Mouse (Mus musculus): Measurements from ENCODE around the gene Pacs2. TPM values are rescaled to one million over a fixed set of nuclear protein-coding genes. Genes with fewer than 3 reads are reported as not detected.
A peak's percentile ranks its signal among the peaks of the same experiment; 100 is the strongest.

Pacs2 gene
- total RNA-seq, 2 experiments from 2014 or later, result 10.0 to 16.8 TPM

- no peak for ATAC-seq (replicated peaks; ENCODE audit: poor library complexity)
Observed at GRCm38 (mm10) chr12:113114141-113114540, 99.8 kb downstream of the Pacs2 start.

GRCm38 (mm10) chr12:113114856-113115538 is 100.7 kb downstream of the Pacs2 start:
- ATAC-seq (replicated peaks; ENCODE audit: poor library complexity), result no peak

- ATAC-seq (replicated peaks; ENCODE audit: poor library complexity), result peak; percentile 92
Observed at GRCm38 (mm10) chr12:113119516-113120410, 105.5 kb downstream of the Pacs2 start.

Other genes starting within 250 kb of the Pacs2 start
- gene Ahnak2, start 211.9 kb upstream of the Pacs2 start, total RNA-seq (2015), result not detected in 2 replicates
- not detected in 2 replicates for gene Ahnak2, start 211.9 kb upstream of the Pacs2 start, total RNA-seq (2017)
- 0.39 and 0.52 TPM in 2 replicates for gene Clba1, start 205.6 kb upstream of the Pacs2 start, total RNA-seq (2015)
- gene Clba1, start 205.6 kb upstream of the Pacs2 start, total RNA-seq (2017), result 0.87 and 1.0 TPM in 2 replicates
- 64.3 and 68.9 TPM in 2 replicates for gene Cdca4, start 185.1 kb upstream of the Pacs2 start, total RNA-seq (2015)
- 56.8 and 63.6 TPM in 2 replicates for gene Cdca4, start 185.1 kb upstream of the Pacs2 start, total RNA-seq (2017)
- 11.4 and 14.1 TPM in 2 replicates for gene Gpr132, start 146.3 kb upstream of the Pacs2 start, total RNA-seq (2015)
- gene Gpr132, start 146.3 kb upstream of the Pacs2 start, total RNA-seq (2017), result 5.7 and 6.1 TPM in 2 replicates
- 0.64 and 0.78 TPM in 2 replicates for gene Jag2, start 84.7 kb upstream of the Pacs2 start, total RNA-seq (2015)
- 2.4 and 4.5 TPM in 2 replicates for gene Jag2, start 84.7 kb upstream of the Pacs2 start, total RNA-seq (2017)
- gene Nudt14, start 72.4 kb upstream of the Pacs2 start, total RNA-seq (2015), result 12.6 and 13.4 TPM in 2 replicates
- 14.8 TPM in 2 replicates for gene Nudt14, start 72.4 kb upstream of the Pacs2 start, total RNA-seq (2017)
- 7.7 and 9.5 TPM in 2 replicates for gene Btbd6, start 38.0 kb upstream of the Pacs2 start, total RNA-seq (2015)
- gene Btbd6, start 38.0 kb upstream of the Pacs2 start, total RNA-seq (2017), result 5.2 and 6.4 TPM in 2 replicates
- 24.0 and 29.3 TPM in 2 replicates for gene Brf1, start 13.8 kb upstream of the Pacs2 start, total RNA-seq (2015)
- gene Brf1, start 13.8 kb upstream of the Pacs2 start, total RNA-seq (2017), result 27.2 and 39.0 TPM in 2 replicates
- 0.27 TPM in 1 of 2 replicates, not detected in the other for gene Tex22, start 60.0 kb downstream of the Pacs2 start, total RNA-seq (2015)
- 0.17 TPM in 1 of 2 replicates, not detected in the other for gene Tex22, start 60.0 kb downstream of the Pacs2 start, total RNA-seq (2017)
- gene Mta1, start 83.8 kb downstream of the Pacs2 start, total RNA-seq (2015), result 61.2 and 66.3 TPM in 2 replicates
- 32.4 TPM in 2 replicates for gene Mta1, start 83.8 kb downstream of the Pacs2 start, total RNA-seq (2017)
- gene Crip2, start 125.7 kb downstream of the Pacs2 start, total RNA-seq (2015), result 0.77 and 1.1 TPM in 2 replicates
- 0.57 and 1.2 TPM in 2 replicates for gene Crip2, start 125.7 kb downstream of the Pacs2 start, total RNA-seq (2017)
- gene Crip1, start 131.8 kb downstream of the Pacs2 start, total RNA-seq (2015), result 139 and 158 TPM in 2 replicates
- gene Crip1, start 131.8 kb downstream of the Pacs2 start, total RNA-seq (2017), result 126 and 150 TPM in 2 replicates
- gene Tedc1, start 141.9 kb downstream of the Pacs2 start, total RNA-seq (2015), result 5.2 and 5.3 TPM in 2 replicates
- gene Tedc1, start 141.9 kb downstream of the Pacs2 start, total RNA-seq (2017), result 14.6 and 17.8 TPM in 2 replicates
- gene Tmem121, start 171.4 kb downstream of the Pacs2 start, total RNA-seq (2015), result 0.17 TPM in 1 of 2 replicates, not detected in the other
- 0.12 TPM in 1 of 2 replicates, not detected in the other for gene Tmem121, start 171.4 kb downstream of the Pacs2 start, total RNA-seq (2017)